Mouse (Mus musculus) embryo, embryonic 9.5 days (tissue): ENCODE results near the gene Mocs2.

Source experiments
- DNase-seq: peaks from one replicate; pipeline ENCODE4 v3.0.0-alpha.2; 2017; ENCODE audit errors: extremely low spot score

Mocs2 gene

DNA sequence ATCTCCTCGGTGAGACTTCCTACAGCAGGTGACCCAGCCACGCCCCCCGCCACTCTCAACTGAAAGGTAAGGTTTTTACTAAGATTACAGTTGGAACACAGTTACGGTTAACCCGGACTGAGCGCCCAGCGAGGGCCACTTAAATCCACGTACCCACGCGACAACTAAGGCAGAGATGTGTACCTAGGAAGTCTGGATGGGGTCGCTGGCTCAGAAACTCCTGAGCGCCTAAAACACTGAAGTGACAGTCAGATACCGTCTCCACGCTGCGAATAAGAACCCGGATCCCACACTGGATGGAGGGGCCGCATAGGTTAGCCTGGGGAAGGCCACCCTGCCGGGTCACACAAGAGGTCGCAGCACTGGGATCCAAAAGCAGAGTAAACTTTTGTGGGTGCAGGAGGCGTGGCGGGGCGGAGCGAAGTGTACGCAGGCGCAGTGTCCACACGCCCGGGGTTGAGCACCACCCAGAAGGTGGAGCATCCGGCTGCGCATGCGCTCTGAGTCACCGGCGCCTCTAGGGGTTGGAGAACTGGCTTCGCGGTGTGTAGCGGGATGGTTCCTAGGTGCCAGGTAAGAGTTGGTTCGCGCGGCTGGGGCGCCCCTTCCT is at the start of gene Mocs2:
Gene Mocs2, plus strand, starts transcription at position 486 of the 610 bp plus-strand sequence.
- DNase-seq: peak; percentile 89

DNA sequence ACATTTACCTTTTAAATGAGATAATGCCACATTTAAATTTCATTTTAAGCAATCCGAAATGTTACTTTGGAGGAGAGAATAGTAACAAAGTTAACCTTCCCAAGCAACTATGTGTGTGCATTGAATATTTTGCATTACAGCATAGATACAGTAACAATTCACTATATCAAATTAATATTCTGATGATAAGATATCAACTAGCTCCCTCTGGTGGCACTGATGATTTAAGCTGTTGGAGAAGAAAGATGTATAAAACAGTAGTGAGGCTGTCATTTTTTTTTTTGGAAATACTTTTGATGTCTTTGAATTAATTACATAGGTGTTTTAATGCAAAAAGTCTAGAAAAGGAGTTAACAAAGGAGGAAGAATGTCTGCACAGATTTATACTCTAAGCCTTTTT is 26.5 kb upstream of the Mocs2 start:
- no peak for DNase-seq

DNA sequence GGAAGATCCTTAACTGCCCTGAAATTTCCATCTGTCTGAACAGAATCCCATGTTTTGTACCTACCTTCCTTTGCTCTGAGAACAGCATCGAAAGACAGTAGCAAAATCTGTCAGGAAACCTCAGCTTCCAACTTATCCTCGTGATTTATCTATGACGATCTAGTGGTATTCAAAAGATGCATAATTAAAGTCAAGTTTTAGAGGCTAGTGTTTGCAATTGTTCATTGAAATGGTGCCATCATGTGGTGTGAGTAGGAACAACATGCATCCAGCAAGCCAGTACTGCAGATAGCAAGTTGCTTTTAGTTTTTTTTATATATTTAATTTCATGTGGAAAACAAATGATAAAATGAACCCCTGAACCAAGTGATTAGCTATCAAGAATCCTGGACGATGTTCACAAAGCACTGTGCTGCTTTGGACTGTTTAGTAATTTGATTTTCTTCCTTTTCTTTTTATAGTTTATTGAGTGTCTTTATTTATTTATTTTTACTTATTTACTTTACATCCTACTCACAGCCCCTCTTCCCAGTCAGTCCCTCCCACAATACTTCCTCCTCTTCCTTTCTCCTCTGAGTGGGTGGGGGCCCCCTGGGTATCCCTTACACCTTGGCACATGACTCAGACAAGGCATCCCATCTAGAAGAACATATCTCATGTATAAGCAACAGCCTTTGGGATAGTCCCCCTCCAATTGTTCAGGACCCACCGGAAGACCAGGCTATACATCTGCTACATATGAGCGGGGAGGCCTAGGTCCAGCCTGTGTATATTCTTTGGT is 24.6 kb upstream of the Mocs2 start:
- peak; percentile 57 for DNase-seq

DNA sequence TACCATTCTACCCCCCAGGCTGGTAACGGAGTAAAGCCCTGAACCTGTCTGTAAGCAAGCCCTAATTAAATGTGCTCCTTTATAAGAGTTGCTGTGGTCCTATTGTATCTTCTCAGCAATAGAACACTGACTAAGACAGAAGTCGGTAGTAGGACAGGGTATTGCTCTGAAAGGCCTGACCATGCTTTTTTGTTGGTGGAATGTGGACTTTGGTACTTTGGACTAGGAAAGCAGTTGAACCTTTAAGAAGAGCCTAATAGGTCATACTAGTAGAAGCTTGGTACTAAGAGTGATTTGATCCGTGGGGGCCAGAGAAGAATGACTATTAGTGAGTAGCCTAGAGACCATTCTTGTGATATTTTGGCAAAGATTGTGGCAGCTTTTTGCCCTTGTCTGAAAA is 16.2 kb upstream of the Mocs2 start:
- no peak for DNase-seq

DNA sequence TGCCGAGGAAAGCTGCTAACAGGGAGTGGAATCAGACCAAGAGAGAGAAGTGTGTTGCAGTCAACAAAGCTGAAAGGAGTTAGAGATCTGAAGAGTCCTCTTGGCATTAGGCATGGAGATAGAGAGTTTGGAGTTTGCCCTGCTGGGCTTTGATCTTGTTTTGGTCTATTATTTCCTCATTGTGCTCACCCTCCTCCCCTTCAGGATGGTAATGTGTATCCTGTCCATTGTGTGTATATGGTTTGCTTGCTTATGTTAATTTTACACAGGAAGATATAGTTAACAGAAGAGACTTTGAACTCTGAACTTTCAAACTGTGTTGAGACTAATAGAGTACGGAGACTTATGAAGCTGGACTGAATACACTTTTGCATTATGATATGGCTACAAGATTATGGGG is 15.1 kb upstream of the Mocs2 start:
- DNase-seq: no peak

DNA sequence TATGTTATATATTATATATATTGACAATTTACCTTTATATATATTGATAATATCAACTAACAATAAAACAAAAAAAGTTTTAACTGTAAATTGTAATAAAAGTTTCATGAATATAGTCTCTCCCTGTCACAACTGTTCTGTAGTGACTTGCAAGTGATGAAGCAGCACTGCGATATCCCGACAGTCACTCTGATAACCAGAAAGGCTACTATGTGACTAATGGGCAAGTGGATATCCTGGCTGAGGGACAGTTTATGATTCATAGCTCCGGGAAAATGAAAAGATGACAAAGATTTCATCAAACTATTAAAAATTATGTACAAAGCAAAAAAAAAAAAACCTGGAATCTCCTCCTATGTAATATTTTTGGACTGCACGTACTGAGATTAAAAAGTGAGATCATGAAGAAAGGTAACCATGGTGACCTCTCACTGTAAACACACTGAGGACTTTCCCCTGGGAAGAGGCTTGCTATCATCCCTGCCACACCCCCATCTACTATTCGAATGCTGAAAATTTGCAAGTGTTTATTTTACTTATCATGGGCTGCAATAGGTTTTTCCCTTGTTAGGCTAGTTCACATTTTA is 8.3 kb upstream of the Mocs2 start:
- DNase-seq: no peak

DNA sequence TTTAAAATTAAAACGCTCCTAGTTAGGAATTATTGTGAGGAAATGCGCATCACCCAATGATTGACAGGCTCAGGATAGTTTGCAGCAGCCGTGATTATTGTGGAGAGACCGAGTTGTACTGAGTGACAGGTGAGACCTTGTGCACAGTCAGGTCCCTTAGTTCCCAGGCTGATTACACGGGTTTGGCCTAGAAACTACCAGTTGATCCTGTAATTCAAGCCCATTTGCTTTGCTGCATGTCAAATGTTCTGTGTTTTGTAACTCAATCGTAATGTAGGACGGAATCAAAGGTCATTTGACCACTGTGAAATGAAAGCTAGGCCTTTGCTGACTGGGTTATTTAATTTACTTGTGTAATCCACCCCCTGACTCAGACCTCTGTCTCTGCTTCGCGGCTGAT is 477 bp downstream of the Mocs2 start:
- DNase-seq: no peak

DNA sequence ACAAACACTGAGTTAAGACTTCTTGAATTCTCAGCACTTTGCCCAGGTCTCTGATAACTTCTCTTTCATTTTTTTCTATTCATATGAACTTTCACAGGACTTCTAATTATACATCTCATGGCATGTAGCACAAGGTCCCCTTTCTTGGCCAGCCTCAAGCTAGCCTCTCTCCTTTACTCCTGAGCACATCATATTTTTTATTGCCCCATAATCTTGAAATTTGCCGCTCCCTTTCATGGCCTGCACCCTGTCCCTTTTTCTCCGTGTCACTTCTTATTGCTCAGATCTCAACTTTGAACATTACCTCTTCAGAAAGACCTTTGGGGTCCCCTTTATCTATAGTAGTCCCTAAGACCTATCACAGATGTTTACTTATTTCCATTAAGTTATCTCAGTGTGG is 4.8 kb downstream of the Mocs2 start:
- DNase-seq: no peak

DNA sequence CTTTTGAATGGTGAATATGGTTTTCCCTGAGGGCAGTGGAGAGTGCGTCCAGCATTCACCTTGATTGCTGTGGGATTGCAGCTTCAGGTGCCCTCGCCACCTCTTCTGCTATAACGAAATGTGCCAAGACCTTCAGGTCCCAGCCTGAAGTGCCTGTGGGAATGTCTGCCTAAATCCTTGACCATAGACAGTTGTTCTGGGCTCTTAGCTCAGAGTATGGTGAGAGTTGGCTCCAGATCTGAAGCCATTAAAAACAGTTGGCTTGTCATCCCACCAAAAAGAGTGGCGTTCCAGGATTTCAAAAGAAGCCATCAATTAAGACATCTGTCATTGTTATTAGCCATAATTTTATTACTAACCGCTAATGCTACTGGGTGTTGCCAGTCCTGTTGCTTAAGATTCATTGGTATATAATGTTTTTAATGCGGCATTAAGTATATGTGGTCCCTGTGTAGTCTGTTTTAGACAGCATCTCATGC is 7.4 kb downstream of the Mocs2 start:
- DNase-seq: no peak

DNA sequence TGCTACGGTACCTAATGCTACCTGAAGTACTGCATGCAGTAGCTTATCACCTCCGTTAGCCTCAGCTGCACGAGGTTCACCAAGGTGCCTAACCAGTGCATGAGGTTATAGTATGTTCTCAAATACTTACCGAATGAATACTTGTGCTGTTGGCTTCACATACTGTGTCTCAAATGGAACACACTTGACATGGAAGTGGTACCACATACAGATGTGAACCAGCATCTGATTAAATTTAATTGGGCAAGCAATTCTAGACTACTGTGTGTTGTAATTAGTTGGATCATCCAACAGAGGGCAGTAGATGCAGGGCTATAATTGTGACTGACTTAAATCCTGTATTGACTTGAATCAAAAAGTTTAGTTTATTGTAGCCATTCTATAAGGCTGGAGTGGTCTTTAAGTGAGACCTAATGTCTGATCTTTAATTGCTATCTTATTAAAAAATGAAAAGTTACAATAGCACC is 13.4 kb downstream of the Mocs2 start:
- peak; percentile 40 for DNase-seq

DNA sequence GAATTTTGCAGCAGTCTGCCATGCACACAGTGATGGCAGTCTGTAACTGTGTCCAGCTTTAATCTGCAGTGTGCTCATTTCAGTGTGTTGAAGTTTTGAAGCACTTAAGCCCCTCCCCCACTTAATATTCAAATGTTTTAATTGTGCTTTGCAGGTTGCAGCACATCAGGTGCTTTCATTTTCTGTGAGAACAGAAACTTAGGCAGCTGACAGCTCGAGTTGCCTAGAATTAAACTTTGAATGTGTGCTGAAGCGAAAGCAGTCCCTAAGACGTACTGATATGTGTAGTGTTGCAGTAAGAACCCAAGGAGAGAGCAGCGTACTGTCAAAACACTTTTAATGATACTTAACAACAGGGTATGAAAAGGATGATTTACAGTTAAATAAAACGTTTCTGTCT is 14.7 kb downstream of the Mocs2 start:
- DNase-seq: no peak

DNA sequence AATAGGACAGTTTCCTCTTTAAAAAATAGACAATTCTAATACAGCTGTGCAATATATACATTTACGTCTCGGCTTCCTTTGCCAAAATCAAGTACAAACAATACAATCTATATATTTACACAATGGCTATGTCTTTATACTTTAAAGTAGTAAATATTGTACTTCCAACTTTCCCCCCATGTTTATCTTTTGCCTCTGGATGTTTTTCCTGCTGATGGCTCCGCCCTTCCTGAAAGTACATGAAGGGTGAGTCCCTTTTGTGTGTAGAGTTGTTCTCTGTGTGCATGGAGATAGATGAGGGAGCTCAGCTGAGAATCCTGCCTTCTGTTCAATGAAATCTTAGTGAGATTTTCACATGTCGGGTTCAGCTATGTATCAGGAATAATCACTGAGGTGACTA is 15.3 kb downstream of the Mocs2 start:
- DNase-seq: no peak

DNA sequence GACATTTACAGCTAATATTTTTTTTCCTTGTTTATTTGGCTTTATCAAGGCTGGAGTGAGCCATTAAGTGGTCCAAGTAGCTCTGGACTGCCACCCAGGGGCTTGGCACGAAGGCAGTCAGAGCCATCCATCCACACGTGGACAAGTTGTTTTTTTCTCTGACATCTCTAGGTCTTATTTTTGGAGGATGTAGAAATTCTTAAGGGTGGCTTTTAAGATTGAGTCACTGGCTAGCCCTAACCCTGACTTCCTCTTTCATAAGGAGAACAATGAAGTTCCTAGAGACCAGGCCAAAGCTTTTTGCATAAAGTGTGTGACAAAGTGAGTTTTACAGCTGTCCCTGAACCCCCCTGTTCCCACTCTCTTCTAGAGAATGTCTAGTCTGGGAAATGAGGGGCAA is 16.5 kb downstream of the Mocs2 start:
- DNase-seq: no peak

DNA sequence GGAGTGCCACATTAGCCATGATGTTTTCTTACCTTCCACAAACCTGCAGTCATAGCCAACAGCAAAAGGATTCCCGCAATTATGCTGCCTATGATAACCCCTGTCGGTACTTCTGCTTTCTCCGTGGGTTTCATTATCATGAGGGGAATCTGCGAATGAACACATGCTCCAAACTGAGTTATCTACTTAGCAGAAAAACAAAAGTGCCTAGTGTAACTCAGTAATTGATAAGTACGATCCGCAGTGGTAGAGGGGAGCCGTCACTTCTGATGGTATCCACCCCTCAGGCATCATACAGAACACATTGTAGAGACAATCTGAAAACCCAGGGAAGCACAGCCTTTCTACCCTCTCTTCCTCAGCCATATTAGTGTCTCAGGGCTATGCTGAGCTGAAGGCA is 19.0 kb downstream of the Mocs2 start:
- no peak for DNase-seq

DNA sequence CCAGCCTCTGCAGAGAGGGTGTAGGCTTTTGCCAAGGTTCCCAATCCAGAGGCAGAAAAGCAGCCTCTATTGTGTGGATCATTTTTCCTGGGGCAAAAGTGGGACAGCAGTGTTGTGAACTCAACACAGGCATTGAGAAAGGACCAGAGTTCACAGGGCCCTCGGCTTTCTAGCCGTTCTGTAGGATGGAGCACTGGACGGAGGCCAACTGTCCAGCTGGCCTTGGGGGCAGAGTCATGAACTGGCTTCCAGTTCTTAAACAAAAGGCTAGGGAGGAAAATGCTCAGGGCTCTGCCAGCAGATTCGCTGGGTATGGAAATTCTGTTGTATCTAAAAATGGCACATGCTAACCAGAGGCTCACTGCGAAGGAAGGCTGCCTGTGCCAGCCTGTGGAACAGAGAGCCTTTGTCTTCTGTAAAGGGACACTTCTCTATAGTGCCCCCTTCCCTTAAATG is 20.5 kb downstream of the Mocs2 start:
- no peak for DNase-seq

DNA sequence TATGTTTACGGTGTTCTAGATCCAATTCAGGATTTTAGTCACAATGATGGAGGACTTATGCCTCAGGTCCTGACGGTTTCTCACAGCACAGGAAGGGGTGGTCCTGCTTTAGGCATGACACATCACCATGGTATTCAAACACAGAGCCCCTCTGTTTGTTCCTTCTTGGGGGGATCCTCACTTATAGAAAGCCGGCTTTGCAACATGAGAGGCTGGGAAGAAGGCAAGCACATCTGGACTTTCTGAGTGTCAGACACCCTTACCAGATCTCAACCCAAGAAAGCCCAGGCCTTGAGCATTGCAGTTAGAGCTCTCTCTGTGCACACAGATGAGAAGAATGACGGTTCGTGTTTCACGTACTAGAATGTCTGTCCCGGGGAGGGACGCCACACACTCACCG is 21.1 kb downstream of the Mocs2 start:
- DNase-seq: no peak

DNA sequence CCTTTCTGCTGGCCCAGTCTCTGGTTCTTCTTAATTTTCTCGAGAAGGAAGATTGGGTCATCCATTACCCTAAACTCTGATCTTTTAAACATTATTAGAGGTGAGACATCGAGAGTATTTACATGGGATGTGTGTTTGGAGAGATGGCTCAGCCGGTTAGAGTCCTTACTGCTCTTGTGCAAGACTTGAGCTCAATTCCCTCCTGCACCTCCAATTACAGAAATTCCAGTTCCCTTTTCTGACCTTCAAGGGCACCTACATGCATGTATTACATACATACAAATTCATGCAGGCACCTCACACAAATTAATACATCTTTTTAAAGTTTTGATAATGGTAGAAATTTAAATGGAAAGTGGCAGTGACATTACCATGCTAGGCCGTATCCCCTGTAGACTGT is 22.5 kb downstream of the Mocs2 start:
- DNase-seq: no peak

DNA sequence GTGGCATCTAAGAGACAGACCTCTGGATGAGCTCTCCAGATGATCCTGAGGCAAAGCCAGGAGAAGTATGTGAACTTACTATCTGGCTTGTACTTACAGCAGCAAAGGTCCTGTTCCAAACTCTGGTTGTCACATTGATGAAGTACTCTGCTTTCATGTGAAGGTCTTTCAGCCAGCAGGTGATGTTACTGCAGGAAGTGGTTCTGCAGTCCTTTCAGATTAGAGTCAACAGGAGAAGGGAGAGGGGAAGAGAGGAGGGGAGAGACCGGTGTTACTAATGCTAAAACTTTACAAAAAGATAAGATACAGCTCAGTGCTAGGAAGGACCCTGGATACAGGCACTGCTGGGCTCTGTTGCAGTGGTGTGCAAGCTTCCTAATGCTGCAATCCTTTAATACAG is 25.3 kb downstream of the Mocs2 start:
- DNase-seq: no peak

DNA sequence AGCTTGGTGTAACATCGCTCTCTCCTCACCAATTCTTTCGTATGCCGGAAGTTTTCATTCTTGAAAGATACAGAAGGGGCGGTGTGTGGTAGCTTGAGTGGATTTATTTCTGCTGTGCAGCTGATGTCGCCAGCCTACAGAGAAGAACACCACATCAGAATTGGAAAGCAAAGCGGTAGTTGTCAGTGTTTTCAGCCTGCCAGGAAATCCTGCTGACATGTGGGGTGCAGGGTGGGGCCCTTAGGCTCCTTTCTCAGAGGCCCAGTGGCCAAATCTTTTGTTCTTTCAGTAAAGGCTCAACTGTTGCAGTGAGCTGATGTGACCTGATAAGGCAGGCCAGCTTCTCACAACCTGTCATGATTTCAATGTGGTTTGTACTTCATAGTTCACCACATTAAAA is 27.8 kb downstream of the Mocs2 start:
- DNase-seq: no peak

DNA sequence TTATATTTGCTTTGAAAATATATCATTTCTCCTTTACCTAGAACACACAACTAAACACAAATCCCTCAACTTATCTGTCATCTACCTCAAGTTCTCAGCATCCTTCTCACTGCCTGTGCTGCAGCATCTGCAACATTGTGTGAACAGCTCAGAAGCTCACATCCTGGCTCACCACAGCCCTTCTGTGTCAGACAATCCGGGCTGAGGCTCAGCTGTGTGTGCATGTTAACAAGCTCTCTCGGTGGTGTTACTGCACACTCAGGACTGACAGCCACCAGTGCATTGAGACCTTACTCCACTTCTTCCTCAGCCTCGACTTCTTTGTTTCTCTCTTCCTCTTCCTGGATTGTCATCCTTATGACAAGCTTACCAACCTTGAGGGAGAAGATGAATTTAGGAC is 30.9 kb downstream of the Mocs2 start:
- no peak for DNase-seq

DNA sequence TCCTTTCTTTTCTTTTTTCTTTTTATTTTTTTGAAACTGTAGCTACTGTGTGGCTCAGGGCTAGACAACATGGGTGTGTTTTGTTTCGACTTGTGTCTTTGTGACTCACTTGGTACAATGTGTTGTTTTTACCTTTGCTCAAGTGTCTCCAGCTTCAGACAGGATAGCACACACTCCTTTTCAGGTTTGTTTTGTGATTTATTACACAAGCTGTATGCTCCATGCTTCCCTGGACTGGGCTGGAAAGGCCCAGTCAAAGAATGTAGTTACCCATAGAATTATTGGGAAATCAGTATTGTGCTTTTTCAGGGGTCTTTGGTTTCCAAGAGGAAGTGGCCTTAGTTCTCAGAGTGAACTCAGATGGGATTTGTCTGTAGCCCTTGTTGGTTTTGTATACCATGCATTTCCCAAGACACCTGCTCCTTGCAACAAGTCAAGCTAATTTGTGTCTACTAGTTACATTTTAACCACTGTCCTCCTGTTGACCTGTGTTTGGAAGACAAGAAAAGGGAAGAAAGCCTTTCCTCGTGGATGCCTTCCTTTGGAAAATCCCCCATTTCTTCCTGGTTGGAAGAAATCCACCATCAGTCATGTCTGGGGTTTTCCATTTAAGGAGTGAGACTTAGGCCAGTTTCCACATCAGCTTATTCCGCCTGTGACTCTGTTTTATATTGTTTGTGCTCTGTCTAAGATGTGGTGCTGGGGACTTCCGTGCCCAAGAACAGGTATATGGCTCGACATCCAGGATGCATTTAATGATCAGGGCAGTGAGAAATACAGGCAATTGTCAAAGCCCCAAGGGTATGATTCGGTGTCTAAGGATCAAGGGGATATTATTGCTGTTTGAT is 34.5 kb downstream of the Mocs2 start:
- DNase-seq: no peak

DNA sequence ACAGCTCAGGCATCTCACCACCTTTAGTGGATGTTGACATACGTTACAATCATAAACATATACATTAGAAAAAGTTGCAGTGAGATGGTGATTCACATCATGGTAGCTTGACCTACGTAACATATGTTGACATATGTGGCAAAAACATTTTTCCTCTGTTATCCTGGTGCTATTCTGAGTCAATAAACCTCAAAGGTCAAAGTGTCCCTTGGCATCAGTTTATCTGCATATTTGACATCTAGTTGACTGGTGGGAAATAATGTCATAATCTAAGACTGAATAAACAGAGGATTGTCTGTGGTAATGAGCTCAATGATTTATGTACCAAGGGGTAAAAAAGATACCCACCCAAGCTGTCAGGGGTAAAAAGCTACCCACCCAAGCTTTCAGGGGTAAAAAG is 35.1 kb downstream of the Mocs2 start:
- no peak for DNase-seq
